Mouse (Mus musculus) kidney, adult 2 months (tissue): ENCODE results near the gene Sema3a.

Experiments used
- CTCF ChIP-seq: fragments of 200-500 bp; conservative IDR thresholded peaks from 2 replicates; pipeline ENCODE4 v1.5.1; 2011; ENCODE audit warnings: low read depth, mild to moderate bottlenecking, control low read depth, low read length, moderate library complexity, mixed read lengths; ENCODE audit not compliant: insufficient read depth, insufficient read length
- POLR2A ChIP-seq: fragments of 200-500 bp; IDR thresholded peaks from one replicate; pipeline ENCODE4 v1.6.1; 2011; ENCODE audit warnings: low read depth, low read length, control low read depth

DNA sequence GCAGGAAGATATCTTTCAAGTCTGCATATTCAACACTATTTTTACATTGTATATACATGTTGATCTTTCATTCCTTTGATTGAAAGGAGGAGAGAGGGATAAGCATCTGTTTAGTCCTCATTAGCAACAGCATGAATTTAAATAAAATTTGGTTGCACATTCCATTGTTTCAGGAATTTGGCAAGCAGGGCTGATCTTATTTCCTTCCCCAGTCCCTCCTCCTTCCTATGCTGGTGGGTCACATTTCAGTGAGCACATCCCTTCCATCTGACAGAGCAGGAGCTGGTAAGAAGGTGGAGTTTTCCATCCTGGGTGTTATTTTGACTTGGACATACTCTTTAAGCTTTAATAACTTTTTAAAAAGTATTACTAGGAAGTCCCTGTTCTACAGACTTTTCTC lies 315.9 kb downstream of the Sema3a start:
- TF ChIP-seq CTCF: no peak
- no peak for TF ChIP-seq POLR2A
